Mouse (Mus musculus) erythroblast, embryonic 14.5 days (primary cell): ENCODE results near the gene Steap2.

Experiments
- GATA1 ChIP-seq: IDR thresholded peaks from 2 replicates; pipeline ENCODE4 v1.6.1; 2012; ENCODE audit warnings: low read length, inconsistent platforms, mixed read lengths
- TAL1 ChIP-seq: IDR thresholded peaks from 3 replicates; pipeline ENCODE4 v1.6.1; 2012; ENCODE audit warnings: low read length, inconsistent platforms, mixed read lengths

DNA sequence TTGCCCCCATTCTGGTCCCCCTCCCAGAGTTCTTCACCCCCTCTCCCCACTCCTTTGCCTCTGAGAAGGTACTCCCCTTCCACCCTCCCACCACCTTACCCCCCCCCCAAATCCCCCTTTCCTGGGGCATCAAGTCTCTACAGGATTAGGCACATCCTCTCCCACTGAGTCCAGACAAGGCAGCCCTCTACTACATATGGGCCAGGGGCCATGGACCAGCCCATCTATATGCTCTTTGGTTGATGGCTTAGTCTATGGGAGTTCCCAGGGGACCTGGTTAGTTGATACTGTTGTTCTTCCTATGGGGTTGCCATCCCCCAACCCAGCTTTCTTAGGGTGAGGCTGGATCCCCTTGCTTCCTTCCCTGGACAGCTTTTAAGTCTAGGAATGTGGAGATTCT, 14.9 kb downstream of the Steap2 start:
- TF ChIP-seq GATA1 = no peak
- TF ChIP-seq TAL1 = no peak
